Mouse (Mus musculus) liver, embryonic 14 days (tissue): ENCODE data around the gene Rapgef1. TPM values are rescaled to one million over a fixed set of nuclear protein-coding genes. Genes with fewer than 3 reads are reported as not detected.

Source experiments
- polyA plus RNA-seq: library from polyadenylated mRNA; depleted of rRNA; stranded (reverse); fragments of >200 nt; gene quantifications from 2 replicates; pipeline ENCODE4 v1.2.3, GENCODE M21; 2012; rRNA removed

Rapgef1 gene
- 10.1 and 11.4 TPM in 2 replicates for polyA plus RNA-seq

GRCm38 (mm10) chr2:29619484-29620300 lies at the start of gene Rapgef1:
Gene Rapgef1 (plus strand): TSS chr2:29619720.

DNA sequence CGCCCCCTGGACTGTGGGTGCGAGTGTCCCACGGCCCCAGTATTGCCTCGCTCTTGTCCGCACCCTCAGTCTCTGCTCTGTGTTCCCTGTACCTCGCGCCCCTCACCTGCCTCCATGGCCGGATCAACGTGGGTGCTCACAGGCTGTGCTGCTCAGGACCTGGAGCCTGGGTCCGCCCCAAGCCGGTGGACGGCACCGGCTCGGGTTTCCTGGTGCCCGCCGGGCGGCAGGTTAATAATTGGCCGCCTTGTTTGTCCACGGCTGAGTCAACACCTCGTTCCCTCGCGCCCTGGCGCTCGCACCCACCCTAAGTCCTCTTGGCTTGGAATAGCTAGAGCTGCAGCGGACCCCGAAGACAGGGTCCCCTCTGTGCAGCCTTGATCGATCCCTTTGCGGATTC lies 132.0 kb downstream of the Rapgef1 start, which contains the start of gene Gm13420:
Gene Gm13420 (minus strand): TSS at position 189 of the 400 bp plus-strand sequence.

DNA sequence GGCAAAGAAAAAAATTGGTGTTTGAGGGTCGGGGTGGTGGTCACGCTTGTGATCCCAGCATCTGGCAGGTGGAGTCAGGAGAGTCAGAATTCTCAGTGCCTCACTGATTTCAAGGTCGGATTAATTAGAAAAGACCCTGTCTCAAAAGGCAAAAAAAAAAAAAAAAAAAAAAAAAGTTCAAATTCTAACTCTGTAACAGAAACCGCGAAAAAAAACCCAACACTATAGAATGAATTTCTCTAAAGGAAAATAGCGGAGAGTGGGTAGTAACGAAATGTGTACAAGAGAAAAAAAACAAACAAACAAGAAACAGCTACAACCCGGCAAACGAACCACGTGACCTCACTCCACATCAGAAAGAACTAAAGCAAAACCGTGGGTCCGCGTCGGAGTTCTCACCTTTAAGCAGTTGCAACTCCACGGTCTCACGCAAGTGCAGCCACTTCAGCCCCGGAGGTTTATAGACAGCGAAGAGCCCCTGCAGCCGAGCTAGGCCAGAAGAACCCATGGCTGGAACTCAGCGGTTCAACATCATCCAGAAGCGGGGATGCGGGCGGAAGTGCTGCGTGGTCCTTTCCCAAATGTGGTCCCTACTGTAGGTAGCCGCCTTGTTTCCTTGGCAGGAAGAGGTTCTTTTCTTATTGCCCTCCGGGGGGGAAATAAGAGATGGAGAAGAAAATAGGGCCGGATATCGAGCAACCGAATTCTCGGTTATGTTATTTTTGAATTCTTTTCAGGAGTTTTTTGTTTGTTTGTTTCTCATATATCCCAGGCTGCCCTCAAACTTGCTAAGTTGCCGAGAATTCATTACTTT lies 167.8 kb downstream of the Rapgef1 start, which contains the start of gene Coq4:
Gene Coq4 (plus strand): TSS at position 390 of the 814 bp plus-strand sequence.

DNA sequence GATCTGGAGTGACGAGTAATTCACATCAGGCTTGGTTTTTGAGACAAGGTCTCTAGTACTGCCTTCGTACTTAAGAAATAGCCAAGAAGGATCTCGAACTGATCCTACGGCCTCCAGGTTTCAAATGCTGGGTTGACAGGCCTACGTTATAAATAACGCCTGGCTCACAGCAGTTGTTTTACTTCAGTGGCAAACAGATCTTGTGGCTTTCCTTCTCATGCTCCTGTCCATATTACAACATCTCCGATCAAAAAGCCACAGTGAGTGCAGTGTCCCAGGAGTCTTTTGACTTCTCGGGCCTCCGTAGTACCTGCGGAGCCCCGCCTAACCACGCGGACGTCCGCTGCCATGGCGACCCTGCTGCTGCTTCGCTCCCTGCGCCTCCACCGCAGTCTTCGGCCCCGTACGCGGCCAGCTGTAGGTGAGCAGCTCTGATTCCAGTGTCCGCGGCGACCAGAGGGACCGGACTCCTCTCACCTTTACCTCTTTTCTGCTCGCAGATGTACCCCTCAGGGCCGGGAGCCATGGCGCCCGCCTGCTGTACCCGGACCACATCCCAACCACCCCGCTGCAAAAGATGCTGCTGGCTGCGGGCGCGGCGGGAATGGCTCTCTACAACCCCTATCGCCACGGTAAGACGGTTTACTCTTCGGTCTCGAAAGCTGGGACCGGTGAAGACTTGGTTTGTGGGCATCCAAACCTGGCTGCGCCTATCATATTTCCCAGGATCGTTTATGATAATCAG lies 168.6 kb downstream of the Rapgef1 start, which contains the start of gene Trub2:
Gene Trub2 (minus strand): TSS at position 566 of the 745 bp plus-strand sequence.

Other genes with a start within 250 kb of the Rapgef1 start
- 0.32 TPM in 2 replicates for gene Gm13420, start 132.0 kb downstream of the Rapgef1 start, polyA plus RNA-seq
- gene Gm13547, start 139.6 kb downstream of the Rapgef1 start, polyA plus RNA-seq, result not detected in 2 replicates
- 6.8 and 11.3 TPM in 2 replicates for gene Coq4, start 167.8 kb downstream of the Rapgef1 start, polyA plus RNA-seq
- gene Trub2, start 168.8 kb downstream of the Rapgef1 start, polyA plus RNA-seq, result 13.0 and 13.7 TPM in 2 replicates
- 2.0 and 2.1 TPM in 2 replicates for gene Slc27a4, start 182.9 kb downstream of the Rapgef1 start, polyA plus RNA-seq
- gene Urm1, start 200.4 kb downstream of the Rapgef1 start, polyA plus RNA-seq, result 15.1 and 17.0 TPM in 2 replicates
- gene Cercam, start 249.4 kb downstream of the Rapgef1 start, polyA plus RNA-seq, result 16.4 and 19.8 TPM in 2 replicates